Mouse (Mus musculus) lung, adult 2 months (tissue): Measurements from ENCODE around the gene Slc8a1. TPM values are rescaled to one million over a fixed set of nuclear protein-coding genes. Genes with fewer than 3 reads are reported as not detected.

ENCODE experiments used
- DNase-seq: peaks from one replicate; pipeline ENCODE4 v3.0.0; 2022
- H3K4me1 ChIP-seq: fragments of 200-500 bp; 2 replicates; pipeline ENCODE4 v1.6.1; 2011; ENCODE audit warnings: low read length; ENCODE audit not compliant: control insufficient read depth, insufficient read depth
- H3K4me3 ChIP-seq: fragments of 200-500 bp; replicated peaks from 2 replicates; pipeline ENCODE3; 2011; ENCODE audit warnings: low read depth, mild to moderate bottlenecking, control low read depth, low read length; ENCODE audit errors: extremely low read depth
- CTCF ChIP-seq: fragments of 200-500 bp; IDR thresholded peaks from 2 replicates; pipeline ENCODE4 v1.5.1; 2011; ENCODE audit warnings: mild to moderate bottlenecking, low read length, control low read depth; ENCODE audit not compliant: insufficient read depth
- POLR2A ChIP-seq: fragments of 200-500 bp; IDR thresholded peaks from 2 replicates; pipeline ENCODE4 v1.6.1; 2011; ENCODE audit warnings: low read depth, mild to moderate bottlenecking, control low read depth, low read length, borderline replicate concordance; ENCODE audit errors: extremely low read depth
- WGBS: fragments of 180-500 bp; shearing (Covaris S2); methylation state at CpG from one replicate; pipeline ENCODE4 v1.1.7; 2018; 5-methylcytosine and 5-hydroxymethylcytosine counted together
- polyA plus RNA-seq: library from polyadenylated mRNA; depleted of rRNA; stranded (reverse); fragments of >200 nt; gene quantifications from 2 replicates; pipeline ENCODE4 v1.2.3, GENCODE M21; 2012

The Slc8a1 gene
- polyA plus RNA-seq, 1 experiment = 8.0 TPM

- Histone ChIP-seq H3K4me1 (no peaks in the 10 kb centered on the region), H3K4me3 (no peak overlapping the region)
- 88% methylated on average over 3 of the region's 3 CpGs for WGBS
- no peak for DNase-seq
- TF ChIP-seq CTCF = no peak
- no peak for TF ChIP-seq POLR2A
Measured at GRCm38 (mm10) chr17:81550864-81551263, 187.3 kb downstream of the Slc8a1 start.

DNA sequence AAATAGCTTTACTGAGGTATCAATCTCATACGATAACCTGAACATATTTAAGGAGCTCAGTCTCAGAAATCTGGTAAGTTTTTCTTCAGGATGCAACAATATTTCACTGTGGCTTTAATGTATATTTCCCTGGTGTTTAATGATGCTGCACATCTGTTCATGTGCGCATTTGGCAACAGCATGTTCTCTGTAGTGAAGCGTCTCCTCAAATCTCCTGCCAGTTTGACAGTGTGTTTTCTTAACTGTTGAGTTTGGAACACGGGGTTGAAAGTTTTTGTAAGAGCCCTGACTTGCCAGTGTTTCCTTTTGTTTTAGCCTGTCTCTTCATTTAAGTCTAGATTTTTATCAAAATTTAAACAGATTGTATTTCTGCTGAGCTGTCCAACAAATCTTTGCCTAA, 190.2 kb downstream of the Slc8a1 start:
- TF ChIP-seq POLR2A (no peak), CTCF (no peak)
- Histone ChIP-seq H3K4me3 (no peak overlapping the region), H3K4me1 (no peaks in the 10 kb centered on the region)
- DNase-seq = no peak
- 65% methylated on average over 4 of the region's 4 CpGs for WGBS

DNA sequence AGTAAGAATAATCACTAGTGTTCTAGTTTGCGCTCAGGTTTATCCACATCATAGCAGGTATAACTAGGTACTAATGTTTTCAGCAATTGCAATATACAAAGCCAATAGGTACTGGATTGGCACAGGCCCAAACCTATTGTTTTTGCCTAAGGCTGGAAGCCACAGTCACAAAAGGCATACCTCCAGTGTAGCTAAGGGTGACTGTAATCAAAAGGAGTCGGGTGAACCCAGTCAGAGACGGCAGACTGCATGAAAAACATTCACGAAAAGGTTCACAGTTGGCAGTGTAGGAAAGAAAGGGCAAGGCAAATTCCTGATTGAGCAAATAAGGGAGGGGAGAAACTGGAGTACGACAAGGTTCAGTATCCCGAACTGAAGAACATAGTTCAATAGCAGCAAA, 191.7 kb downstream of the Slc8a1 start:
- no peak for DNase-seq
- no peaks in the 10 kb centered on the region for H3K4me1 ChIP-seq
- WGBS = 61% methylated on average over 6 of the region's 6 CpGs
- H3K4me3 ChIP-seq = no peak overlapping the region
- TF ChIP-seq CTCF (no peak), POLR2A (no peak)

- no peak overlapping the region for H3K4me3 ChIP-seq
- 77% methylated on average over 5 of the region's 5 CpGs for WGBS
- no peaks in the 10 kb centered on the region for H3K4me1 ChIP-seq
- DNase-seq = no peak
- no peak for TF ChIP-seq POLR2A
- no peak for TF ChIP-seq CTCF
Measured at GRCm38 (mm10) chr17:81546012-81546411, 192.2 kb downstream of the Slc8a1 start.

DNA sequence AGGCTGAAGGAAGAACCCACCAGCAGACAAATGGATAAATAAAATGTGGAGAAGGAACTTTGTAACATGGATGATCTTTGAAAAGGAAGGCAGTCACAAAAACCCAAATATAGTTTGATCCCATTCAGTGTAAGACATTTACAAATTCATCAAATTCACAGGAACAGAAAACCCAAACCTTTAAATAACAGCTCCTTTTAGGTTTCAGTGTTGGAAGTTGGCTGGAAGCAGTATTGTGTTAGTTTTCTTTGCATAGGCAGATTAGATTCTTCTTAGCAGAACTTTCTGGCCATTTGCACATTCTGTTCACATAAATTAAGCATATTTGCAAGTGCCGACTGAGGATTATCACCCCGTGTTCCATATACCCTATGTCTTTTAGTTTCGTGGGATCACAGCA, 193.3 kb downstream of the Slc8a1 start:
- TF ChIP-seq CTCF = no peak
- WGBS = 88% methylated on average over 3 of the region's 3 CpGs
- no peak for DNase-seq

GRCm38 (mm10) chr17:81542313-81543185, 195.6 kb downstream of the Slc8a1 start:
- WGBS = 79% methylated on average over 12 of the region's 12 CpGs
- no peak for DNase-seq
- no peaks in the 10 kb centered on the region for H3K4me1 ChIP-seq

More for the DNA sequence above, 193.3 kb downstream of the Slc8a1 start:
- H3K4me1 ChIP-seq = no peaks in the 10 kb centered on the region
- no peak overlapping the region for H3K4me3 ChIP-seq

DNA sequence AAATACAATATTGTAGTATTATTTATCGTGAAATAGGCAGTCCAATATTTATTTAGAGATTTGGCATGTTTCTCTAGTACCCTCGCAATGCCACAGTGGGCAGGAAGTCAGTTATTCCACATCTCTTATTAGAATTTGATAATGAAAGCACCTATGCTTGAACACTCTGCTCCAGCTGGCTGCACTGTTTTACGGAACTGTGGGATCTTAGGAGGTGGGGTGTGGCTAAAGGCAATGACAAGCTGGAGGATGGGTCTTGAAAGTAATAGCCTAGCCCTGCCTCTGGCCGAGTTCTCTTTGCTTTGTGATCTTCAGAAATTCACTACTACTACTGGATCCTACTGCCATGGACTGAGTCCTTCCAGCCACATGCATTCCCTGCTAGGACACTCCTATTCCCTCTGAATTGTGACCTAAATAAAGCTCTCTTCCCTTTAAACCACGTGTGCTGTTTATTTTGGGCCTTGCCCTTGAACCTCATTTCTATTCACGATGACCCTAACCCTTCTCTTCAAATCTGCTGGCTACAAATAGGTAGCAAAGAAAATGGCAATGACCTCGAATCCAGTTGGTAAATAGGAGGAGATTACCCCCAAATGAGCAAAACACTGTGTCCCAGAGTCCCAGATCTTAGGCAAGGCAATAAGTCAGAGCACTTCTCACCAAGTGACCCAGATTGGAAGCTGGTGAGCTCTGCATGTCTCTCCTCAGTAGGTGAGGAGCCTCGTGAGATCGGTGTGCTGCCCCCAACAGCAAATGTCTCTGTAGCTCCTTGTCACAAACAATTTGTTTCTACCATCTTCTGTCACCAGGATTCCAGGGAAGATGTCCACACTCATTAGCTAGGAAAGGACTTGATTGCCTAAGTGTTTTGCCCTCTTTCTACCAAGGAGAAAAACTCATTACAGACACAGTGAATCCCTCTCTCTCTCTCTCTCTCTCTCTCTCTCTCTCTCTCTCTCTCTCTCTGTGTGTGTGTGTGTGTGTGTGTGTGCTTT, 199.7 kb downstream of the Slc8a1 start:
- H3K4me3 ChIP-seq = no peak overlapping the region
- WGBS = 49% methylated on average over 9 of the region's 9 CpGs
- no peak for TF ChIP-seq CTCF
- no peak for TF ChIP-seq POLR2A

More at GRCm38 (mm10) chr17:81542313-81543185, 195.6 kb downstream of the Slc8a1 start:
- no peak overlapping the region for H3K4me3 ChIP-seq
- TF ChIP-seq CTCF (no peak), POLR2A (no peak)

GRCm38 (mm10) chr17:81536093-81536492, 202.1 kb downstream of the Slc8a1 start:
- no peak for TF ChIP-seq POLR2A
- TF ChIP-seq CTCF = no peak
- Histone ChIP-seq H3K4me3 (no peak overlapping the region), H3K4me1 (no peaks in the 10 kb centered on the region)
- WGBS = 81% methylated on average over 3 of the region's 3 CpGs
- DNase-seq = no peak

More for the DNA sequence above, 199.7 kb downstream of the Slc8a1 start:
- DNase-seq = no peak
- no peaks in the 10 kb centered on the region for H3K4me1 ChIP-seq

- no peak for DNase-seq
- TF ChIP-seq CTCF (no peak), POLR2A (no peak)
- 73% methylated on average over 2 of the region's 2 CpGs for WGBS
- Histone ChIP-seq H3K4me3 (no peak overlapping the region), H3K4me1 (no peaks in the 10 kb centered on the region)
Measured at GRCm38 (mm10) chr17:81529849-81530248, 208.3 kb downstream of the Slc8a1 start.
